Mouse (Mus musculus): ENCODE results near the gene Gm10964. TPM values are rescaled to one million over a fixed set of nuclear protein-coding genes. Genes with fewer than 3 reads are reported as not detected.

Gene Gm10964
- not detected in 2 replicates for polyA plus RNA-seq (2012; ENCODE audit: insufficient read depth, insufficient read length, missing spikeins)

- TF ChIP-seq CTCF (IDR thresholded peaks at IDR 0.05; ENCODE audit: low read depth, low read length) (no peak), POLR2A (IDR thresholded peaks at IDR 0.05; ENCODE audit: borderline replicate concordance, low read depth, low read length) (no peak)
- H3K27ac ChIP-seq (ENCODE audit: insufficient read depth, low read depth, low read length), result no peak within 1 kb of the TSS
- peaks cover 18% of the 10 kb centered on the region for H3K4me1 ChIP-seq (ENCODE audit: control insufficient read depth, insufficient read depth, low read length)
- no peak within 1 kb of the TSS for H3K4me3 ChIP-seq (ENCODE audit: insufficient read depth, low read length)
Measured at GRCm38 (mm10) chr3:103739329-103739728, at the start of gene Gm10964. Gm10964 (plus strand) TSS chr3:103739366.

DNA sequence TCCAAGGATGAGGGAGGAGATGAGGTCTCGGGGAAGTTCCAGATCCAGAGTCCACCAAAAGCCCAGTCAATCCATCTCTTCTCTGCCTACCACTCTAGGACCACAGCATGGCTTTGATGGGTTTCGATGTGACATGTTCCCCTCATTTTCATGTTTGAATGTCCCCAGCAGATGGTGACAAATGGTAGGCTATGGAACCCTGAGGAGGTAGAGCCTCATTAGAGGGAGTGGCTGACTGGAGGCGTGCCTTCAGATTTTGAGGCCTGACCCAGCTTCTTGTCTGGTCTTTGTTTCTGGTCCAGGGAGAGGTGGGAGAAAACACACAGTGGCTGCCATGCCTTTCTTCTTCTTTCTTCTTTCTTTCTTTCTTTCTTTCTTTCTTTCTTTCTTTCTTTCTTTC lies 48.7 kb upstream of the Gm10964 start:
- H3K4me1 ChIP-seq (ENCODE audit: control insufficient read depth, insufficient read depth, low read length), result peaks cover 4% of the 10 kb centered on the region
- TF ChIP-seq CTCF (IDR thresholded peaks at IDR 0.05; ENCODE audit: low read depth, low read length), result no peak
- TF ChIP-seq POLR2A (IDR thresholded peaks at IDR 0.05; ENCODE audit: borderline replicate concordance, low read depth, low read length), result no peak
- H3K27ac ChIP-seq (ENCODE audit: insufficient read depth, low read depth, low read length), result no peak overlapping the region
- H3K4me3 ChIP-seq (ENCODE audit: insufficient read depth, low read length), result no peak overlapping the region

DNA sequence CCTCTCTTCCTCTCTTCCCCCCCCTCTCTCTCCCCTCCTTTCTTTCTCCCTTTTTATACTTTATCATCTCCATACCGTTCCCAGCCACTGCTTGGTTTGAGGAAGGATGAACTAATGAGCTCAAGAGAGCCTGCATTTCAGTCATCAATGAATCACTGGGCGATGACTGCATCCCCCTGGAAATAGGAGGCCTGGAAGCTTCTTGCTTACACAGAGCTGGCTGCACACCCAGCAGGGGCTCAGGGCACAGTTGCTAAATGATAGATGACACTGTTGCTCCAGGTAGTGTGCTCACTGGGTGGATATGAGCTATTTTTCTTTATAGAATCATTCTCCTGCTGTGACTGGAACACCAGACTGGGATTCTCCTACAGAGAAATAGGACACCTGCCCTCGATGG lies 43.6 kb upstream of the Gm10964 start:
- no peak overlapping the region for H3K27ac ChIP-seq (ENCODE audit: insufficient read depth, low read depth, low read length)
- H3K4me1 ChIP-seq (ENCODE audit: control insufficient read depth, insufficient read depth, low read length), result peaks cover 7% of the 10 kb centered on the region
- no peak overlapping the region for H3K4me3 ChIP-seq (ENCODE audit: insufficient read depth, low read length)
- TF ChIP-seq CTCF (IDR thresholded peaks at IDR 0.05; ENCODE audit: low read depth, low read length) (no peak), POLR2A (IDR thresholded peaks at IDR 0.05; ENCODE audit: borderline replicate concordance, low read depth, low read length) (no peak)

GRCm38 (mm10) chr3:103696388-103696925 lies 42.7 kb upstream of the Gm10964 start:
- Histone ChIP-seq H3K27ac (ENCODE audit: insufficient read depth, low read depth, low read length) (no peak overlapping the region), H3K4me3 (ENCODE audit: insufficient read depth, low read length) (no peak overlapping the region), H3K4me1 (ENCODE audit: control insufficient read depth, insufficient read depth, low read length) (peaks cover 7% of the 10 kb centered on the region)
- TF ChIP-seq POLR2A (IDR thresholded peaks at IDR 0.05; ENCODE audit: borderline replicate concordance, low read depth, low read length) (no peak), CTCF (IDR thresholded peaks at IDR 0.05; ENCODE audit: low read depth, low read length) (no peak)

- TF ChIP-seq CTCF (IDR thresholded peaks at IDR 0.05; ENCODE audit: low read depth, low read length) (no peak), POLR2A (IDR thresholded peaks at IDR 0.05; ENCODE audit: borderline replicate concordance, low read depth, low read length) (no peak)
- no peak overlapping the region for H3K4me3 ChIP-seq (ENCODE audit: insufficient read depth, low read length)
- no peaks in the 10 kb centered on the region for H3K4me1 ChIP-seq (ENCODE audit: control insufficient read depth, insufficient read depth, low read length)
- no peak overlapping the region for H3K27ac ChIP-seq (ENCODE audit: insufficient read depth, low read depth, low read length)
Measured at GRCm38 (mm10) chr3:103704661-103705060, 34.5 kb upstream of the Gm10964 start.

DNA sequence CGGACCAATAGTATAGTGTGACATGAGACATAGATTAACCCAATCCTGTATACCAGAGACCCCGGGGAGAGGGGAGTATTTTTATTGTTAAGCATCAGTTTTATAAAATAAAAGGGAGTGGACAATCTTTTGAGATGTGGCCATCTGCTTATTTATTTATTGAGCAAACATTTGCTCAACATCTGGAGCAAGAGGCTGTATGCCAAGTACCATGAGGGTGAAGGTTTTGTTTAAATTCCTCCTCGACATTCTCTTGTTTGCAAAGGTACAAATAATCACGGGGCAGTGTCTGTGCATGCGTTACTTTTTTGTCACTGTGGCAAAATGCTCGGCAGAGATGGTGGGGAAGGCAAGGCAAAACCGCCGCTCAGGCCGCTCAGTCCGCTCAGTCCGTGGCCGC lies 33.7 kb upstream of the Gm10964 start:
- Histone ChIP-seq H3K4me1 (ENCODE audit: control insufficient read depth, insufficient read depth, low read length) (no peaks in the 10 kb centered on the region), H3K4me3 (ENCODE audit: insufficient read depth, low read length) (no peak overlapping the region), H3K27ac (ENCODE audit: insufficient read depth, low read depth, low read length) (no peak overlapping the region)
- no peak for TF ChIP-seq CTCF (IDR thresholded peaks at IDR 0.05; ENCODE audit: low read depth, low read length)
- TF ChIP-seq POLR2A (IDR thresholded peaks at IDR 0.05; ENCODE audit: borderline replicate concordance, low read depth, low read length), result no peak

DNA sequence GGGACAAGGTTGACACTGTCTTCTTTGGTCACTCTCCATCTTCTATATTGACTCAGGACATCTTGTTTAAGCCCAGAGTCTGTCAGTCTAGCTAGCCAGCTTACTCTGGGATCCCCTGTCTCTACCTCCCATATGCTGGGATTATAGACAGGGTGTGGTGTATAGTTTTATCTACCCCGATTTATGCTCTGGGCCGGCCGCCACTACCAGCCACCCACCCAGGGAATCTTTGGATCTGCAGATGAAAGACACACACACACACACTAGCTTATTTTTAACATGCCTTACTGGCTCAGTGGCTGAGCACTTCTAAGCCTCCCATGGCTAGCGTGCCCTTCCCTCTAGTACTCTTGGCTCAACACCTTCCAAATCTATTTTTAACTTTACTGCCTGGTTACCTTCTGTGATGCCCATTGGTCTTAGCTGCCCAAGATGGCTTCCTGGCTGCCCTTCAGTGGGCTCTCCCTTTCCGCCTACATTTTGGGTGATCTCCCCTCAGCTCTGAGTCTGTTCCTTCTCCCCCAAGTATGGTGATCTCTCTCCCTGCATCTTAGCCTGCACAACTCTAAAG lies 29.6 kb upstream of the Gm10964 start:
- no peaks in the 10 kb centered on the region for H3K4me1 ChIP-seq (ENCODE audit: control insufficient read depth, insufficient read depth, low read length)
- H3K4me3 ChIP-seq (ENCODE audit: insufficient read depth, low read length), result no peak overlapping the region
- no peak overlapping the region for H3K27ac ChIP-seq (ENCODE audit: insufficient read depth, low read depth, low read length)
- TF ChIP-seq CTCF (IDR thresholded peaks at IDR 0.05; ENCODE audit: low read depth, low read length) (no peak), POLR2A (IDR thresholded peaks at IDR 0.05; ENCODE audit: borderline replicate concordance, low read depth, low read length) (no peak)

- H3K27ac ChIP-seq (ENCODE audit: insufficient read depth, low read depth, low read length), result no peak overlapping the region
- no peak overlapping the region for H3K4me3 ChIP-seq (ENCODE audit: insufficient read depth, low read length)
- TF ChIP-seq CTCF (IDR thresholded peaks at IDR 0.05; ENCODE audit: low read depth, low read length), result no peak
- no peak for TF ChIP-seq POLR2A (IDR thresholded peaks at IDR 0.05; ENCODE audit: borderline replicate concordance, low read depth, low read length)
- H3K4me1 ChIP-seq (ENCODE audit: control insufficient read depth, insufficient read depth, low read length), result peaks cover 7% of the 10 kb centered on the region
Measured at GRCm38 (mm10) chr3:103712196-103712595, 27.0 kb upstream of the Gm10964 start.

GRCm38 (mm10) chr3:103714236-103714875 lies 24.8 kb upstream of the Gm10964 start:
- Histone ChIP-seq H3K4me3 (ENCODE audit: insufficient read depth, low read length) (no peak overlapping the region), H3K4me1 (ENCODE audit: control insufficient read depth, insufficient read depth, low read length) (peaks cover 7% of the 10 kb centered on the region), H3K27ac (ENCODE audit: insufficient read depth, low read depth, low read length) (no peak overlapping the region)
- no peak for TF ChIP-seq CTCF (IDR thresholded peaks at IDR 0.05; ENCODE audit: low read depth, low read length)
- no peak for TF ChIP-seq POLR2A (IDR thresholded peaks at IDR 0.05; ENCODE audit: borderline replicate concordance, low read depth, low read length)

DNA sequence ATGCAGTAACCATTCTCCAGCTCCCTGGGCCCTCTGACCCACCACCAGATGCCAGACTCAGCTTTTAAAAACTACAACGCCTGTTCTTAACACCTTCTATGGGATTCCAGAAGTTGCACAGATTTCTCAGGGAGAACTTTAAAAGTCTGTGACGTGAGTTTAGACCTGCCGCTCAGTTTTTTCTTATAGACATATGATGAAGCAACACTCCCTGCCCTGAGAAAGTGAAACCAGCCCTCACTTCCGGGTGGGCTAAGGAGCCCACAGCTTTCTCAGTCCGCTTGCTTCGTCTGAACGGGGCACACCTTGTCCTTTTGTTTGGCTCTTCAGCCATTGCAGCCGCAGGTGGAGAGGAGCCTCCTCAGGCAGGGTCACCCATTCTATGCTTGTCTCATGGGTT lies 24.2 kb upstream of the Gm10964 start:
- Histone ChIP-seq H3K4me1 (ENCODE audit: control insufficient read depth, insufficient read depth, low read length) (peaks cover 7% of the 10 kb centered on the region), H3K27ac (ENCODE audit: insufficient read depth, low read depth, low read length) (no peak overlapping the region), H3K4me3 (ENCODE audit: insufficient read depth, low read length) (no peak overlapping the region)
- TF ChIP-seq CTCF (IDR thresholded peaks at IDR 0.05; ENCODE audit: low read depth, low read length) (no peak), POLR2A (IDR thresholded peaks at IDR 0.05; ENCODE audit: borderline replicate concordance, low read depth, low read length) (no peak)
